Mouse (Mus musculus): ENCODE measurements around the gene Dnajc13. TPM values are rescaled to one million over a fixed set of nuclear protein-coding genes. Genes with fewer than 3 reads are reported as not detected.

Dnajc13 gene
- polyA plus RNA-seq, 1 experiment from 2014 or later: 29.3 TPM

GRCm38 (mm10) chr9:104194528-104194927 lies 68.2 kb downstream of the Dnajc13 start:
- Histone ChIP-seq H3K4me1 (no peaks in the 10 kb centered on the region), H3K27ac (no peak overlapping the region), H3K9ac (no peak overlapping the region), H3K4me3 (no peak overlapping the region), H3K36me3 (peaks cover 70% of the 10 kb centered on the region), H3K27me3 (no peaks in the 10 kb centered on the region), H3K9me3 (replicated peaks) (no peaks in the 10 kb centered on the region), H3K4me2 (replicated peaks) (no peak overlapping the region)
- 82% methylated on average over 2 of the region's 2 CpGs for WGBS
- no peak for ATAC-seq (ENCODE audit: low FRiP score)

DNA sequence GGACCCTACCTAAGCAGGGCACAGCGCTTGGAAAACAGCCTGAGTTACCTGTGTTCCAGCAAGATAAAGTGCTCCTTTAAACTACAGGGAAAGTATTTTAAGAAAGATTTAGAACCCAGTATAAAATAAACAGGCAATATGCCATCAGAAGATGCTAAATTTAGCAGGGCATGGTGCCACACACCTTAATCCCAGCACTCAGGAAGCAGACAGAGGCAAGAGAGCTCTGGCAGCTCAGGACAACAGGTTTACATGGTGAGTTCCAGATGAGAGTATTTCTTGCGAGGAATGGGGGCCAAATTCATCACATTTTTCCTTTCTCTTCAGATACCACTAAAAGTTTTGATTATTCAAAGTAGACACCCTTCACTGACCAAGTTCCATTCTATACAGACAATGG lies 68.8 kb downstream of the Dnajc13 start:
- WGBS: 94% methylated on average over 2 of the region's 2 CpGs
- Histone ChIP-seq H3K4me1 (no peaks in the 10 kb centered on the region), H3K36me3 (peaks cover 73% of the 10 kb centered on the region), H3K27me3 (no peaks in the 10 kb centered on the region), H3K9me3 (replicated peaks) (no peaks in the 10 kb centered on the region), H3K9ac (no peak overlapping the region), H3K4me3 (no peak overlapping the region), H3K27ac (no peak overlapping the region), H3K4me2 (replicated peaks) (no peak overlapping the region)
- no peak for ATAC-seq (ENCODE audit: low FRiP score)

GRCm38 (mm10) chr9:104193327-104193726 lies 69.4 kb downstream of the Dnajc13 start:
- H3K36me3 ChIP-seq: peaks cover 76% of the 10 kb centered on the region
- ATAC-seq (ENCODE audit: low FRiP score): no peak

DNA sequence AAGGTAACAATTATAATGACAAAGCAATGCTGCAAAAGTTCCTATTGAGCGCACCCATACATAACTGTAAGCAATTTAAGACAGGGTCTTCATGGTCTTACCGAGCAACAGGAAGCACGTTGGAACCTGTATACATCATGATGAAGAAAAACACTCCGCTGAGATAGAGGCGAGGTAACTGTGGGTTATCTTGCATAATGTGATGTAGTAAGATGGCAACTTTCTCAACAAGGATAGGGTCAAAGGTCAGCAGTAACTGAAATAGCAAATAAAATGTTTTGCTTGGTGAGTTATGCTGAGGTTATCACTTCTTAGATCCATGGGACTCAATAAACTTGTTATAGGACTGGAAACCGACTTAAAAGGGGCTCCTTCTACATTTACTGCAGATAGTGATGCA lies 70.2 kb downstream of the Dnajc13 start:
- WGBS: 94% methylated on average over 6 of the region's 6 CpGs
- no peaks in the 10 kb centered on the region for H3K27me3 ChIP-seq
- no peak overlapping the region for H3K4me2 ChIP-seq (replicated peaks)
- peaks cover 75% of the 10 kb centered on the region for H3K36me3 ChIP-seq
- H3K27ac ChIP-seq: no peak overlapping the region
- H3K9me3 ChIP-seq (replicated peaks): no peaks in the 10 kb centered on the region
- H3K9ac ChIP-seq: no peak overlapping the region
- H3K4me1 ChIP-seq: no peaks in the 10 kb centered on the region
- H3K4me3 ChIP-seq: no peak overlapping the region
- no peak for ATAC-seq (ENCODE audit: low FRiP score)

More at GRCm38 (mm10) chr9:104193327-104193726, 69.4 kb downstream of the Dnajc13 start:
- Histone ChIP-seq H3K27me3 (no peaks in the 10 kb centered on the region), H3K4me2 (replicated peaks) (no peak overlapping the region), H3K4me1 (no peaks in the 10 kb centered on the region), H3K9me3 (replicated peaks) (no peaks in the 10 kb centered on the region), H3K27ac (no peak overlapping the region), H3K4me3 (no peak overlapping the region), H3K9ac (no peak overlapping the region)
- 83% methylated on average over 1 of the region's 1 CpGs for WGBS

- ATAC-seq (ENCODE audit: low FRiP score): no peak
Measured at GRCm38 (mm10) chr9:104189657-104190056, 73.1 kb downstream of the Dnajc13 start.

DNA sequence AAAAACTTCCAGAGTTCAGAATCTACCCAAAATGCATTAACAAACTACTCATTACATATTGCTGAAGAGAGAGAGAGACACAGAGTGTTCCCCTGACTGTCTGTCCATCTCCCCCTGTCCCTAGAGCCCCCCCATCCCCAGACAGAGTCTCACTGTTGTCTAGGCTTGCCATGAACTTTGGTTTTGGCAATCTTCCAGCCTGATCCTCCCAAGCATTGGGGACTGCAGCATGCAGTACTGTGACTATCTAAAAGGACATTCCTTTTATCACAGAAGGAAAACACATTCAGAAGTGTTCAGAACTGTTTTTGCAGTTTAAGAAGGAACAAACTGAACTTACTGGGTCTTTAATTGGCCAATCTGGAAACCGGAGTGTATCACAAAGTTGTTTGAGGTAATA lies 74.0 kb downstream of the Dnajc13 start:
- H3K9me3 ChIP-seq (replicated peaks): no peaks in the 10 kb centered on the region
- no peak overlapping the region for H3K4me3 ChIP-seq
- H3K9ac ChIP-seq: no peak overlapping the region
- no peaks in the 10 kb centered on the region for H3K27me3 ChIP-seq
- H3K4me2 ChIP-seq (replicated peaks): no peak overlapping the region
- 92% methylated on average over 1 of the region's 1 CpGs for WGBS
- no peak for ATAC-seq (ENCODE audit: low FRiP score)
- no peaks in the 10 kb centered on the region for H3K4me1 ChIP-seq
- H3K27ac ChIP-seq: no peak overlapping the region
- peaks cover 60% of the 10 kb centered on the region for H3K36me3 ChIP-seq

More at GRCm38 (mm10) chr9:104189657-104190056, 73.1 kb downstream of the Dnajc13 start:
- Histone ChIP-seq H3K4me3 (no peak overlapping the region), H3K4me2 (replicated peaks) (no peak overlapping the region), H3K36me3 (peaks cover 62% of the 10 kb centered on the region), H3K9me3 (replicated peaks) (no peaks in the 10 kb centered on the region), H3K9ac (no peak overlapping the region), H3K27ac (no peak overlapping the region), H3K4me1 (no peaks in the 10 kb centered on the region), H3K27me3 (no peaks in the 10 kb centered on the region)
- 98% methylated on average over 5 of the region's 5 CpGs for WGBS

GRCm38 (mm10) chr9:104187028-104187427 lies 75.7 kb downstream of the Dnajc13 start:
- peaks cover 5% of the 10 kb centered on the region; the same call in 1 of the 2 replicates for H3K4me1 ChIP-seq
- no peak overlapping the region for H3K4me3 ChIP-seq
- peaks cover 50% of the 10 kb centered on the region for H3K36me3 ChIP-seq
- no peak overlapping the region for H3K4me2 ChIP-seq (replicated peaks)
- no peak overlapping the region for H3K9ac ChIP-seq
- H3K27ac ChIP-seq: no peak overlapping the region
- no peak for ATAC-seq (ENCODE audit: low FRiP score)
- no peaks in the 10 kb centered on the region for H3K9me3 ChIP-seq (replicated peaks)
- WGBS: 96% methylated on average over 5 of the region's 5 CpGs
- no peaks in the 10 kb centered on the region for H3K27me3 ChIP-seq

DNA sequence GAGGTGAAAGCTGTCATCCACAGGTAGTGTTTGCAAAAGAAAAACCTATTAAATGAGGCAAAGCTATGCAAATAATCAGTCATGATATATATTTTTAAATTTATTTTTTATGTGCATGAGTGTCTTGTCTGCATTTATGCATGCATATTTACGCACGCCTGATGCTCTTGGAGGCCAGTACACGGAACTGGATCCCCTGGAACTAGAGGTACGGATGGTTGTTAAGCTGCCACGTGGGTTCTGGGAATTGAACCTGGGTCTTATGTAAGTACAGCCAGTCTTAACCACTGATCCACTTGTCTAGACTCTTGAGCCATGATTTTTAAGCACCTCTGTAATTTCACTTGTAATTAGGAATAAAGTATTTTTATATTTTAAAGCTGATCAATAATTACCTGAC lies 79.5 kb downstream of the Dnajc13 start:
- no peak overlapping the region for H3K9ac ChIP-seq
- no peak for ATAC-seq (ENCODE audit: low FRiP score)
- no peak overlapping the region for H3K27ac ChIP-seq
- no peaks in the 10 kb centered on the region for H3K9me3 ChIP-seq (replicated peaks)
- H3K36me3 ChIP-seq: peaks cover 48% of the 10 kb centered on the region
- H3K4me2 ChIP-seq (replicated peaks): no peak overlapping the region
- no peak overlapping the region for H3K4me3 ChIP-seq
- no peaks in the 10 kb centered on the region for H3K27me3 ChIP-seq
- peaks cover 7% of the 10 kb centered on the region; the same call in 1 of the 2 replicates for H3K4me1 ChIP-seq
- 98% methylated on average over 5 of the region's 5 CpGs for WGBS

GRCm38 (mm10) chr9:104182328-104182727 lies 80.4 kb downstream of the Dnajc13 start:
- H3K4me3 ChIP-seq: no peak overlapping the region
- ATAC-seq (ENCODE audit: low FRiP score): no peak
- peaks cover 51% of the 10 kb centered on the region for H3K36me3 ChIP-seq
- H3K27ac ChIP-seq: no peak overlapping the region
- H3K9ac ChIP-seq: no peak overlapping the region
- H3K27me3 ChIP-seq: no peaks in the 10 kb centered on the region
- H3K4me1 ChIP-seq: peaks cover 7% of the 10 kb centered on the region; the same call in 1 of the 2 replicates
- H3K9me3 ChIP-seq (replicated peaks): no peaks in the 10 kb centered on the region
- H3K4me2 ChIP-seq (replicated peaks): no peak overlapping the region
- 45% methylated on average over 5 of the region's 5 CpGs for WGBS

- H3K9me3 ChIP-seq (replicated peaks): no peaks in the 10 kb centered on the region
- no peak overlapping the region for H3K27ac ChIP-seq
- H3K27me3 ChIP-seq: no peaks in the 10 kb centered on the region
- no peak overlapping the region for H3K4me2 ChIP-seq (replicated peaks)
- peaks cover 53% of the 10 kb centered on the region for H3K36me3 ChIP-seq
- no peak overlapping the region for H3K9ac ChIP-seq
- no peak overlapping the region for H3K4me3 ChIP-seq
- H3K4me1 ChIP-seq: peaks cover 7% of the 10 kb centered on the region; the same call in 1 of the 2 replicates
- no peak for ATAC-seq (ENCODE audit: low FRiP score)
- 96% methylated on average over 4 of the region's 4 CpGs for WGBS
Measured at GRCm38 (mm10) chr9:104181626-104182025, 81.1 kb downstream of the Dnajc13 start.

DNA sequence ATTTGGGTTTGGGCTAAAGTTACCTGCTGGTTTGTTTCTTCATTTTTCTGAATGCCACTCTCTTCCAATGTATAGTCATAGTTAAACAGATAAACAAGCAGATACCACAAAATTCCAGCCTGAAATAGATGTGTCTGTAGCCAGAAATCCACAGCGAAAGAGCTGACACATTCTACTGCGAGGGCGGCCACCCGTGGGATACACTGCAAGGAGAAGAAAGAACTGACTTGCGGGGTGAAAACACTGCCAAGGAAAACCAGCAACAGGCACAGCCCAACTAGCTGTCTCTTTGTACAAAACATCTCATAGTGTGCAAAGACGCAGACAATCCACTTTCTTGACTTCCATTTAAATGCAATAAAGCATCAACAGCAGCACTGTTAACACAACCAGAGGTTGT lies 82.7 kb downstream of the Dnajc13 start:
- no peaks in the 10 kb centered on the region for H3K9me3 ChIP-seq (replicated peaks)
- H3K9ac ChIP-seq: no peak overlapping the region
- no peak for ATAC-seq (ENCODE audit: low FRiP score)
- H3K4me1 ChIP-seq: peaks cover 7% of the 10 kb centered on the region; the same call in 1 of the 2 replicates
- no peak overlapping the region for H3K4me2 ChIP-seq (replicated peaks)
- H3K4me3 ChIP-seq: no peak overlapping the region
- 94% methylated on average over 6 of the region's 6 CpGs for WGBS
- H3K27me3 ChIP-seq: no peaks in the 10 kb centered on the region
- H3K36me3 ChIP-seq: peaks cover 65% of the 10 kb centered on the region
- no peak overlapping the region for H3K27ac ChIP-seq

DNA sequence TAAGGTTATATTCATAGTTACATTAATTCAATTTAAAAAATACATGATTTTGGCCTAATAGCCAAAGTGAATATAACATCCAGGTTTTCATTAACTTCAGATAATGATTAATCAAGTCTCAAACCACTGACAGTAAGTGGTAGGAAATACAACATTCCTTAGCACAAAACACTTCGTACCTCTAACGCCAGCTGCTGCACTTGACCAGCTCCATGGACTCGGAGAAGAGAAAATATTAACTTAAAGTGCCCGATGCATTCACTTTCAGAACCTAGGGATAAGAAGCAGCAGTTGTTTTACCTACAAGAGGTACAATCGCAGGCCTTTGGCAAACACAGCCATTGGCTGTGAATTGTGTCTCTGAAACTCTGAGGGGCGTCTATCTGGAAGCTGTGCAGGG lies 90.4 kb downstream of the Dnajc13 start:
- H3K4me3 ChIP-seq: no peak overlapping the region
- WGBS: 96% methylated on average over 6 of the region's 6 CpGs
- H3K9me3 ChIP-seq (replicated peaks): no peaks in the 10 kb centered on the region
- H3K4me2 ChIP-seq (replicated peaks): no peak overlapping the region
- H3K27ac ChIP-seq: no peak overlapping the region
- H3K36me3 ChIP-seq: peaks cover 67% of the 10 kb centered on the region
- no peaks in the 10 kb centered on the region for H3K27me3 ChIP-seq
- no peaks in the 10 kb centered on the region for H3K4me1 ChIP-seq
- H3K9ac ChIP-seq: no peak overlapping the region
- no peak for ATAC-seq (ENCODE audit: low FRiP score)

- Histone ChIP-seq H3K36me3 (peaks cover 68% of the 10 kb centered on the region), H3K4me3 (no peak overlapping the region), H3K4me2 (replicated peaks) (no peak overlapping the region), H3K27me3 (no peaks in the 10 kb centered on the region), H3K9me3 (replicated peaks) (no peaks in the 10 kb centered on the region), H3K27ac (no peak overlapping the region), H3K4me1 (no peaks in the 10 kb centered on the region), H3K9ac (no peak overlapping the region)
- ATAC-seq (ENCODE audit: low FRiP score): no peak
- 92% methylated on average over 6 of the region's 6 CpGs for whole genome bisulfite sequencing
Measured at GRCm38 (mm10) chr9:104171651-104172050, 91.1 kb downstream of the Dnajc13 start.
